Comparison of ENCODE assay signal across 11 mouse cellular contexts in the genomic region with DNA sequence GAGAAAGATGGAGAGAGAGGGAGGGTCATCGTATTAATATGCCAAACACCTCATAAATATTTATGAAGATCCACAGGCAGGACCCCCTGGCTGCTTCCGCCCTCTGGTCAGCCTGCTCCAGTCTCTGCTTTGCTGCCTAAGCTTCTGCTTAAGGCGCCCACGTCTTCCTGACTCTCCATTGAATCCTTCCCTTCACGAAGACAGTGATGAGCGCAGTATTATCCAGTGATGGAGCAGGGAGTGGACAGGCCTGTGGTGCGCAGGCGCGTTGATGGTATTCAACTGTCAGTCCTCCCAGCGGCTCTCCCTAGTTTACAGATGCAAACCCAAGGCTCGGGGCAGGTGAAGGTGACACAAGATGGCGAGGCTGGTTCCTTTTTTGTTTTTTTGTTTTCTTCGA.
DNase-seq lines count a peak whose midpoint lies in the region; ATAC-seq lines count a peak whose summit lies in the region.
"Had no signal": no experiment of that assay in that cellular context is flagged by ENCODE, and none has a peak within 500 bp of the region (broad histone marks: within the 10 kb centered on the region; RNA-seq: fewer than 3 reads in every experiment).

No protein-coding gene starts in this region.

- no peak overlapping the region; the same call in 1 of the 2 replicates for H3K9ac ChIP-seq in heart, embryonic 13.5 days
- no peak overlapping the region for H3K9ac ChIP-seq in embryonic facial prominence, embryonic 12.5 days
- H3K9ac ChIP-seq in hindbrain, embryonic 13.5 days = peak overlapping the region; percentile 65
- peak overlapping the region; percentile 18 for H3K9ac ChIP-seq in midbrain, embryonic 14.5 days (replicated peaks; ENCODE audit: low read length)

- no peaks in the 10 kb centered on the region for H3K36me3 ChIP-seq in heart, embryonic 13.5 days
- no peaks in the 10 kb centered on the region for H3K36me3 ChIP-seq in embryonic facial prominence, embryonic 12.5 days
- H3K36me3 ChIP-seq in hindbrain, embryonic 13.5 days = no peaks in the 10 kb centered on the region
- no peaks in the 10 kb centered on the region for H3K36me3 ChIP-seq in midbrain, embryonic 14.5 days (ENCODE audit: control insufficient read depth, insufficient read depth, low read length)

- peaks cover 98% of the 10 kb centered on the region for H3K27me3 ChIP-seq in heart, embryonic 13.5 days (replicated peaks)
- H3K27me3 ChIP-seq in embryonic facial prominence, embryonic 12.5 days = peaks cover 65% of the 10 kb centered on the region
- peaks cover 73% of the 10 kb centered on the region for H3K27me3 ChIP-seq in hindbrain, embryonic 13.5 days
- H3K27me3 ChIP-seq in midbrain, embryonic 14.5 days (ENCODE audit: control insufficient read depth, insufficient read depth, low read length) = peaks cover 41% of the 10 kb centered on the region

- WGBS in heart, embryonic 13.5 days = 32% methylated on average over 13 of the region's 13 CpGs
- 35% methylated on average over 13 of the region's 13 CpGs for WGBS in embryonic facial prominence, embryonic 12.5 days
- 26% methylated on average over 13 of the region's 13 CpGs for WGBS in hindbrain, embryonic 13.5 days
- WGBS in midbrain, embryonic 14.5 days = 22% methylated on average over 13 of the region's 13 CpGs

- H3K4me1 ChIP-seq in heart, embryonic 13.5 days = peaks cover 23% of the 10 kb centered on the region
- H3K4me1 ChIP-seq in embryonic facial prominence, embryonic 12.5 days = peaks cover 32% of the 10 kb centered on the region
- peaks cover 19% of the 10 kb centered on the region for H3K4me1 ChIP-seq in hindbrain, embryonic 13.5 days (replicated peaks)
- H3K4me1 ChIP-seq in midbrain, embryonic 14.5 days (ENCODE audit: control insufficient read depth, insufficient read depth, low read length) = peaks cover 8% of the 10 kb centered on the region; the same call in 1 of the 2 replicates

- no peak for DNase-seq in heart, postnatal 36 days
- peak; percentile 67 for DNase-seq in midbrain, embryonic 14.5 days
- no peak for DNase-seq in adrenal gland, adult 2 months
- DNase-seq in adrenal gland, adult 18-20 months (ENCODE audit: low spot score in 2 of 2) = no peak
- DNase-seq in ovary, adult 18-20 months (ENCODE audit: low spot score) = no peak
- DNase-seq: B cell, adult 2 months; heart, adult 11 months; kidney, adult 9 months had no signal

- peaks cover 8% of the 10 kb centered on the region; the same call in 1 of the 2 replicates for H3K9me3 ChIP-seq in heart, embryonic 13.5 days
- H3K9me3 ChIP-seq in embryonic facial prominence, embryonic 12.5 days = no peaks in the 10 kb centered on the region
- H3K9me3 ChIP-seq in hindbrain, embryonic 13.5 days = no peaks in the 10 kb centered on the region
- H3K9me3 ChIP-seq in midbrain, embryonic 14.5 days (ENCODE audit: control insufficient read depth, low read length) = no peaks in the 10 kb centered on the region

- no peak overlapping the region for H3K4me3 ChIP-seq in heart, embryonic 13.5 days
- H3K4me3 ChIP-seq in embryonic facial prominence, embryonic 12.5 days = no peak overlapping the region
- peak overlapping the region; percentile 24 for H3K4me3 ChIP-seq in hindbrain, embryonic 13.5 days
- H3K4me3 ChIP-seq in midbrain, embryonic 14.5 days (replicated peaks; ENCODE audit: low read depth, low read length) = peak overlapping the region; percentile 18; the same call in 1 of the 2 replicates

- H3K4me2 ChIP-seq in heart, embryonic 13.5 days = peak overlapping the region; percentile 52
- 0 out of 2 replicates have a peak overlapping the region, but pooled peaks have one; percentile 23 for H3K4me2 ChIP-seq in embryonic facial prominence, embryonic 12.5 days (replicated peaks)
- peak overlapping the region; percentile 47 for H3K4me2 ChIP-seq in hindbrain, embryonic 13.5 days
- peak overlapping the region; percentile 51 for H3K4me2 ChIP-seq in midbrain, embryonic 14.5 days (ENCODE audit: low read length)

- no peak overlapping the region for H3K27ac ChIP-seq in heart, embryonic 13.5 days (replicated peaks)
- H3K27ac ChIP-seq in embryonic facial prominence, embryonic 12.5 days = no peak overlapping the region
- H3K27ac ChIP-seq in hindbrain, embryonic 13.5 days = no peak overlapping the region
- no peak overlapping the region for H3K27ac ChIP-seq in midbrain, embryonic 14.5 days (replicated peaks; ENCODE audit: low read depth, low read length)

- intact Hi-C loops in heart, postnatal 36 days (cut with DNase I) = no loop called here

- ATAC-seq in heart, embryonic 13.5 days (ENCODE audit: extremely low read depth, insufficient number of reproducible peaks, low FRiP score, low TSS enrichment) = no peak
- no peak for ATAC-seq in embryonic facial prominence, embryonic 12.5 days (ENCODE audit: insufficient number of reproducible peaks, insufficient read depth, low FRiP score, low TSS enrichment)
- ATAC-seq in hindbrain, embryonic 13.5 days (ENCODE audit: low FRiP score) = no peak
- no peak; the same call in 1 of the 2 replicates for ATAC-seq in midbrain, embryonic 14.5 days (ENCODE audit: low FRiP score, low TSS enrichment)

Comparison
In these comparisons a context has a peak if more than half of its experiments do, and no peak if none do; other contexts are left out.
1. H3K4me3 ChIP-seq: peak in hindbrain, embryonic 13.5 days (single experiment) and midbrain, embryonic 14.5 days (single experiment); none in heart, embryonic 13.5 days (single experiment) and embryonic facial prominence, embryonic 12.5 days (single experiment).
2. H3K9ac ChIP-seq: peak in hindbrain, embryonic 13.5 days (single experiment) and midbrain, embryonic 14.5 days (single experiment); none in heart, embryonic 13.5 days (single experiment) and embryonic facial prominence, embryonic 12.5 days (single experiment).
3. Peak in every context shown above with its lines, with median percentiles within 50 percentile points of each other: H3K4me2 ChIP-seq.